Mouse (Mus musculus) hindlimb bud, embryonic 11.5 days (tissue): ENCODE data around the gene Fbxl16.
"Not testable (repeated sequence)": the region's sequence is repeated elsewhere in the genome, so short reads cannot be mapped to it uniquely, and the experiment has no call there.

Experiments used
- DNase-seq: peaks from one replicate; pipeline ENCODE4 v3.0.0-alpha.2; 2012; ENCODE audit warnings: low read depth, low spot score; ENCODE audit errors: extremely low spot score

The Fbxl16 gene

GRCm38 (mm10) chr17:25794998-25795397 lies 13.9 kb upstream of the Fbxl16 start:
- no peak for DNase-seq

- DNase-seq = peak; percentile 49
Measured at GRCm38 (mm10) chr17:25795609-25796092, 13.2 kb upstream of the Fbxl16 start, which contains the start of gene AC134908.4. AC134908.4 (minus strand) TSS chr17:25795659.

- no peak for DNase-seq
Measured at GRCm38 (mm10) chr17:25796211-25796771, 12.6 kb upstream of the Fbxl16 start.

GRCm38 (mm10) chr17:25796951-25797369 lies 11.9 kb upstream of the Fbxl16 start, which contains the start of gene Metrn:
Metrn (minus strand) TSS chr17:25797136.
- DNase-seq = no peak

- no peak for DNase-seq
Measured at GRCm38 (mm10) chr17:25801029-25801428, 7.9 kb upstream of the Fbxl16 start.

GRCm38 (mm10) chr17:25802825-25803517 lies 5.9 kb upstream of the Fbxl16 start:
- DNase-seq = no peak

- DNase-seq = no peak
Measured at GRCm38 (mm10) chr17:25806507-25806906, 2.4 kb upstream of the Fbxl16 start.

- not testable (repeated sequence) for DNase-seq
Measured at GRCm38 (mm10) chr17:25807452-25807851, 1.4 kb upstream of the Fbxl16 start.

GRCm38 (mm10) chr17:25808028-25808427 lies 857 bp upstream of the Fbxl16 start:
- no peak for DNase-seq

- no peak for DNase-seq
Measured at GRCm38 (mm10) chr17:25809606-25810340, 888 bp downstream of the Fbxl16 start.

GRCm38 (mm10) chr17:25810890-25811289 lies 2.0 kb downstream of the Fbxl16 start:
- no peak for DNase-seq

GRCm38 (mm10) chr17:25813471-25813870 lies 4.6 kb downstream of the Fbxl16 start:
- no peak for DNase-seq

- DNase-seq = no peak
Measured at GRCm38 (mm10) chr17:25817662-25818061, 8.8 kb downstream of the Fbxl16 start.

- DNase-seq = no peak
Measured at GRCm38 (mm10) chr17:25818851-25819780, 10.2 kb downstream of the Fbxl16 start.

GRCm38 (mm10) chr17:25823452-25823851 lies 14.6 kb downstream of the Fbxl16 start, which contains the start of gene Wdr24:
Wdr24 (plus strand) TSS chr17:25823627.
- peak; percentile 77 for DNase-seq

- DNase-seq = no peak
Measured at GRCm38 (mm10) chr17:25824362-25825142, 15.7 kb downstream of the Fbxl16 start.

- no peak for DNase-seq
Measured at GRCm38 (mm10) chr17:25825311-25825710, 16.4 kb downstream of the Fbxl16 start.

- DNase-seq = no peak
Measured at GRCm38 (mm10) chr17:25825984-25826570, 17.2 kb downstream of the Fbxl16 start.

- DNase-seq = no peak
Measured at GRCm38 (mm10) chr17:25827011-25827410, 18.1 kb downstream of the Fbxl16 start.
